Mouse (Mus musculus) cerebellum, adult 2 months (tissue): ENCODE results near the gene Galnt7.

ENCODE experiments used
- CTCF ChIP-seq: fragments of 200-500 bp; IDR thresholded peaks from 2 replicates; pipeline ENCODE4 v1.5.1; 2011; ENCODE audit warnings: low read depth, mild to moderate bottlenecking, control low read depth, low read length, moderate library complexity, borderline replicate concordance; ENCODE audit not compliant: insufficient read depth
- POLR2A ChIP-seq: fragments of 200-500 bp; IDR thresholded peaks from 2 replicates; pipeline ENCODE4 v1.6.1; 2011; ENCODE audit warnings: low read length, control low read depth, borderline replicate concordance; ENCODE audit not compliant: insufficient read depth

- TF ChIP-seq POLR2A (no peak), CTCF (no peak)
Measured at GRCm38 (mm10) chr8:57615016-57615657, 37.7 kb downstream of the Galnt7 start.
